Mouse (Mus musculus): ENCODE measurements around the gene Zfp619. TPM values are rescaled to one million over a fixed set of nuclear protein-coding genes. Genes with fewer than 3 reads are reported as not detected.
"Not testable (repeated sequence)": the region's sequence is repeated elsewhere in the genome, so short reads cannot be mapped to it uniquely, and the experiment has no call there.

Gene Zfp619
- polyA plus RNA-seq, 1 experiment from 2014 or later, result 2.9 TPM

GRCm38 (mm10) chr7:39580066-39580465 is 62.5 kb downstream of the Zfp619 start:
- H3K4me3 ChIP-seq (ENCODE audit: low read depth, low read length), result no peak overlapping the region
- no peaks in the 10 kb centered on the region for H3K27me3 ChIP-seq (replicated peaks; ENCODE audit: control insufficient read depth, insufficient read depth, low read length)
- no peak overlapping the region for H3K27ac ChIP-seq (replicated peaks; ENCODE audit: low read depth, low read length)
- ATAC-seq (ENCODE audit: low read depth) (no peak), DNase-seq (ENCODE audit: low spot score) (no peak)
- no peaks in the 10 kb centered on the region for H3K4me1 ChIP-seq (ENCODE audit: control insufficient read depth, insufficient read depth, low read length)
- H3K9ac ChIP-seq (ENCODE audit: low read depth, low read length), result no peak overlapping the region
- WGBS, result 82% methylated on average over 2 of the region's 2 CpGs
- no peaks in the 10 kb centered on the region for H3K9me3 ChIP-seq (ENCODE audit: control insufficient read depth, low read length)
- no peak overlapping the region for H3K4me2 ChIP-seq (ENCODE audit: low read depth, low read length)
- H3K36me3 ChIP-seq (ENCODE audit: control insufficient read depth, insufficient read depth, low read length), result no peaks in the 10 kb centered on the region

GRCm38 (mm10) chr7:39580601-39581000 is 63.0 kb downstream of the Zfp619 start:
- no peak for ATAC-seq (ENCODE audit: low read depth)
- no peaks in the 10 kb centered on the region for H3K36me3 ChIP-seq (ENCODE audit: control insufficient read depth, insufficient read depth, low read length)
- 84% methylated on average over 2 of the region's 2 CpGs for WGBS

GRCm38 (mm10) chr7:39586834-39587233 is 69.3 kb downstream of the Zfp619 start:
- not testable (repeated sequence) for H3K4me1 ChIP-seq (ENCODE audit: control insufficient read depth, insufficient read depth, low read length); DNase-seq (ENCODE audit: low spot score); H3K9ac ChIP-seq (ENCODE audit: low read depth, low read length); H3K9me3 ChIP-seq (ENCODE audit: control insufficient read depth, low read length); H3K4me3 ChIP-seq (ENCODE audit: low read depth, low read length); H3K27me3 ChIP-seq (replicated peaks; ENCODE audit: control insufficient read depth, insufficient read depth, low read length); H3K36me3 ChIP-seq (ENCODE audit: control insufficient read depth, insufficient read depth, low read length); H3K27ac ChIP-seq (replicated peaks; ENCODE audit: low read depth, low read length); ATAC-seq (ENCODE audit: low read depth); H3K4me2 ChIP-seq (ENCODE audit: low read depth, low read length)
- 60% methylated on average over 6 of the region's 6 CpGs for WGBS

More at GRCm38 (mm10) chr7:39580601-39581000, 63.0 kb downstream of the Zfp619 start:
- Histone ChIP-seq H3K4me3 (ENCODE audit: low read depth, low read length) (no peak overlapping the region), H3K9me3 (ENCODE audit: control insufficient read depth, low read length) (no peaks in the 10 kb centered on the region), H3K27ac (replicated peaks; ENCODE audit: low read depth, low read length) (no peak overlapping the region), H3K27me3 (replicated peaks; ENCODE audit: control insufficient read depth, insufficient read depth, low read length) (no peaks in the 10 kb centered on the region), H3K4me2 (ENCODE audit: low read depth, low read length) (no peak overlapping the region), H3K9ac (ENCODE audit: low read depth, low read length) (no peak overlapping the region), H3K4me1 (ENCODE audit: control insufficient read depth, insufficient read depth, low read length) (no peaks in the 10 kb centered on the region)
- DNase-seq (ENCODE audit: low spot score), result no peak

GRCm38 (mm10) chr7:39588037-39588436 is 70.5 kb downstream of the Zfp619 start:
- Histone ChIP-seq H3K4me2 (ENCODE audit: low read depth, low read length) (peak overlapping the region; percentile 58), H3K4me3 (ENCODE audit: low read depth, low read length) (peak overlapping the region; percentile 43), H3K9ac (ENCODE audit: low read depth, low read length) (peak overlapping the region; percentile 61; the same call in 1 of the 2 replicates), H3K27ac (replicated peaks; ENCODE audit: low read depth, low read length) (no peak overlapping the region), H3K9me3 (ENCODE audit: control insufficient read depth, low read length) (no peaks in the 10 kb centered on the region), H3K27me3 (replicated peaks; ENCODE audit: control insufficient read depth, insufficient read depth, low read length) (no peaks in the 10 kb centered on the region), H3K36me3 (ENCODE audit: control insufficient read depth, insufficient read depth, low read length) (no peaks in the 10 kb centered on the region), H3K4me1 (ENCODE audit: control insufficient read depth, insufficient read depth, low read length) (no peaks in the 10 kb centered on the region)
- ATAC-seq (ENCODE audit: low read depth) (no peak), DNase-seq (ENCODE audit: low spot score) (no peak)
- WGBS, result 86% methylated on average over 1 of the region's 1 CpGs

DNA sequence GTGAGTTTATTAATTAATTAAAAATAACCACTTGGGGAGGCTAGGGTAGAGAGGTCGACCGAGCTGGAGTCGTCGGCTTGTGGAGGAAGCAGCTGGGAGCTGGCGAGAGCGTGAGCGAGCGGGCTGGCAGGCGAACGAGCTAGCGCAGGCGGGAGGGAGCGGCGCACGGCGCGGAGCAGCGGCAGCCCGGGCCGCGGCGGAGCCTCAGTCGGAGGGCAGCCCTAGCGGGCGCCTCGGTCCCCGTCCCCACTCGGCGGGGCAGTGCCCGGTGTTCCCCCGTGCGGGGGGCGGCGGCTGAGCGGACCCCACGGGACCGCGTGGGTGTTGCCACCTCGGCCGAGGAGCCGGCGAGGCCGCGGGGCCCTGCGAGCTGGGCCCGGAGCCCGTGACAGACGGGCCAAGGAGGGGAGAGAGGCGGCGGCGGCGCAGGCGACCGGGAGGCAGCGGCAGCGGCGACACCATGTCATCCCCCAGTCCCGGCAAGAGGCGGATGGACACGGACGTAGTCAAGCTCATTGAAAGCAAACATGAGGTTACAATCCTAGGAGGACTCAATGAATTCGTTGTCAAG is 71.0 kb downstream of the Zfp619 start:
- peak; percentile 95 for ATAC-seq (ENCODE audit: low read depth)
- not testable (repeated sequence) for H3K4me1 ChIP-seq (ENCODE audit: control insufficient read depth, insufficient read depth, low read length); H3K36me3 ChIP-seq (ENCODE audit: control insufficient read depth, insufficient read depth, low read length); H3K27ac ChIP-seq (replicated peaks; ENCODE audit: low read depth, low read length); H3K9me3 ChIP-seq (ENCODE audit: control insufficient read depth, low read length); H3K27me3 ChIP-seq (replicated peaks; ENCODE audit: control insufficient read depth, insufficient read depth, low read length)
- H3K4me2 ChIP-seq (ENCODE audit: low read depth, low read length), result peak overlapping the region; percentile 58
- DNase-seq (ENCODE audit: low spot score), result peak; percentile 46
- H3K4me3 ChIP-seq (ENCODE audit: low read depth, low read length), result peak overlapping the region; percentile 43
- peak overlapping the region; percentile 61 for H3K9ac ChIP-seq (ENCODE audit: low read depth, low read length)
- 1% methylated on average over 22 of the region's 62 CpGs for WGBS

- not testable (repeated sequence) for DNase-seq (ENCODE audit: low spot score); H3K27me3 ChIP-seq (replicated peaks; ENCODE audit: control insufficient read depth, insufficient read depth, low read length); H3K4me1 ChIP-seq (ENCODE audit: control insufficient read depth, insufficient read depth, low read length); H3K27ac ChIP-seq (replicated peaks; ENCODE audit: low read depth, low read length); H3K9me3 ChIP-seq (ENCODE audit: control insufficient read depth, low read length); ATAC-seq (ENCODE audit: low read depth); H3K36me3 ChIP-seq (ENCODE audit: control insufficient read depth, insufficient read depth, low read length)
- Histone ChIP-seq H3K4me2 (ENCODE audit: low read depth, low read length) (peak overlapping the region; percentile 58), H3K9ac (ENCODE audit: low read depth, low read length) (peak overlapping the region; percentile 61), H3K4me3 (ENCODE audit: low read depth, low read length) (peak overlapping the region; percentile 43)
- 49% methylated on average over 7 of the region's 7 CpGs for WGBS
Measured at GRCm38 (mm10) chr7:39589044-39589443, 71.5 kb downstream of the Zfp619 start.

Other genes with a start within 250 kb of the Zfp619 start
- gene Gm5114, start 104.6 kb upstream of the Zfp619 start, polyA plus RNA-seq (2014; fragmentation: Nextera tagmentation; extraction: Ambion mirVana), result not detected in 2 replicates